Mouse (Mus musculus) ES-E14 (cell line): ENCODE results near the gene Ccn2. TPM values are rescaled to one million over a fixed set of nuclear protein-coding genes. Genes with fewer than 3 reads are reported as not detected.

ENCODE experiments used
- DNase-seq: peaks from one replicate; pipeline ENCODE4 v3.0.0-alpha.2; 2013; ENCODE audit warnings: low read depth, low spot score
- H3K27ac ChIP-seq: 2 replicates; pipeline ENCODE4 v1.5.1; 2012; ENCODE audit warnings: low read depth, mild to moderate bottlenecking, low read length, moderate library complexity, mixed read lengths; ENCODE audit not compliant: poor library complexity, insufficient read depth, severe bottlenecking
- H3K36me3 ChIP-seq: 2 replicates; pipeline ENCODE4 v1.6.1; 2012; ENCODE audit warnings: mild to moderate bottlenecking, low read length, moderate library complexity, mixed read lengths; ENCODE audit not compliant: control insufficient read depth, poor library complexity, insufficient read depth, severe bottlenecking
- H3K4me1 ChIP-seq, 2 experiments: fragments of 150-350 bp in 1 of 2; sonication (generic) in 1 of 2; 2 replicates each; pipeline ENCODE4 v1.6.1; 2012; ENCODE audit warnings: low read length in 2 of 2, mild to moderate bottlenecking in 1 of 2, mixed read lengths in 1 of 2; ENCODE audit not compliant: control insufficient read depth in 2 of 2, insufficient read depth in 2 of 2, poor library complexity in 1 of 2
- H3K4me3 ChIP-seq, 2 experiments: fragments of 150-350 bp in 1 of 2; sonication (generic) in 1 of 2; 2 replicates each; pipeline ENCODE4 v1.5.1; 2012; ENCODE audit warnings: low read length in 2 of 2, low read depth in 1 of 2, mild to moderate bottlenecking in 1 of 2, mixed read lengths in 1 of 2; ENCODE audit not compliant: insufficient read depth in 1 of 2, poor library complexity in 1 of 2, severe bottlenecking in 1 of 2
- H3K9ac ChIP-seq: 2 replicates; pipeline ENCODE4 v1.6.1; 2012; ENCODE audit warnings: low read depth, mild to moderate bottlenecking, low read length, mixed read lengths; ENCODE audit not compliant: poor library complexity, insufficient read depth, severe bottlenecking
- H3K9me3 ChIP-seq: fragments of 150-350 bp; sonication (generic); 2 replicates; pipeline ENCODE4 v1.6.1; 2012; ENCODE audit warnings: low read depth, mild to moderate bottlenecking, low read length; ENCODE audit not compliant: control insufficient read depth, insufficient read depth
- CHD2 ChIP-seq: IDR thresholded peaks from 2 replicates; pipeline ENCODE4 v1.6.1; 2014; ENCODE audit warnings: mild to moderate bottlenecking, low read depth, low read length, inconsistent platforms
- HCFC1 ChIP-seq: IDR thresholded peaks from 2 replicates; pipeline ENCODE4 v1.6.1; 2012; ENCODE audit warnings: low read length, inconsistent platforms, borderline replicate concordance; ENCODE audit not compliant: insufficient read depth
- MAFK ChIP-seq: IDR thresholded peaks from 2 replicates; pipeline ENCODE4 v1.6.1; 2014; ENCODE audit warnings: mild to moderate bottlenecking, low read depth, low read length, inconsistent platforms; ENCODE audit not compliant: insufficient read depth
- ZC3H11A ChIP-seq: IDR thresholded peaks from 2 replicates; pipeline ENCODE4 v1.6.1; 2012; ENCODE audit warnings: low read depth, mild to moderate bottlenecking, inconsistent platforms, low read length, borderline replicate concordance
- ZNF384 ChIP-seq: IDR thresholded peaks from 2 replicates; pipeline ENCODE4 v1.6.1; 2012; ENCODE audit warnings: low read depth, low read length, inconsistent platforms
- in situ Hi-C, 2 experiments: fragments of 600-800 bp; cut with MboI; formaldehyde crosslinking; loops; one replicate each; pipeline ENCODE4 v1.15.1; 2025; ENCODE audit warnings: low sequenced_read_pairs in 2 of 2, inconsistent platforms in 1 of 2; ENCODE audit not compliant: unreplicated experiment in 2 of 2
- total RNA-seq: library from RNA; depleted of rRNA; stranded (reverse); fragments of 300-350 nt; gene quantifications from 2 replicates; pipeline ENCODE4 v1.2.3, GENCODE M21; 2012

Ccn2 gene
- total RNA-seq, 1 experiment, result 147 TPM

DNA sequence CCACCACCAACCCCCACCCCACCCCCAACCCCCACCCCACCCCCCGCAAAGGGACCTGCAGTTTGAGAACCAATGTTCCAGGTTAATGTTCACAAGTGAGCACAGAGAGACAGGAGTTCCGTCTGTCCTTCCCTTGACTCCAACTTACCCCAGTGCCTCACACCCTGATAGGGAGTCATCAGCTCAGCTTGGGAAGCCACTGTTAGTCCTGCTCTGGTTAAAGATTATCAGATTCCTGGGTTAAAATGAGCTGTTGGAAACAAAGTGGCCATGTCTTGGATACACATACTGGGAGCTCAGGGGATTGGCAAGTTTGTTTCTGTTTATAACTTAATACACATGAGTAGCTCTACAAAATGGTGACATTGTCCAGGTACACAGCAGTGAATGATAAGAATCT, 41.7 kb downstream of the Ccn2 start:
- no peaks in the 10 kb centered on the region for H3K9me3 ChIP-seq
- no peak overlapping the region for H3K27ac ChIP-seq
- TF ChIP-seq ZC3H11A, result no peak
- TF ChIP-seq CHD2, result no peak
- no peak for TF ChIP-seq ZNF384
- no peak for TF ChIP-seq HCFC1
- no peak for TF ChIP-seq MAFK
- DNase-seq, result no peak
- no peaks in the 10 kb centered on the region for H3K36me3 ChIP-seq
- in situ Hi-C loops, result no loop called here
- H3K9ac ChIP-seq, result no peak overlapping the region
- H3K4me1 ChIP-seq, result peaks cover 0 to 8% of the 10 kb centered on the region in 2 experiments; a peak in 1 of 4 replicates
- H3K4me3 ChIP-seq, result no peak overlapping the region

DNA sequence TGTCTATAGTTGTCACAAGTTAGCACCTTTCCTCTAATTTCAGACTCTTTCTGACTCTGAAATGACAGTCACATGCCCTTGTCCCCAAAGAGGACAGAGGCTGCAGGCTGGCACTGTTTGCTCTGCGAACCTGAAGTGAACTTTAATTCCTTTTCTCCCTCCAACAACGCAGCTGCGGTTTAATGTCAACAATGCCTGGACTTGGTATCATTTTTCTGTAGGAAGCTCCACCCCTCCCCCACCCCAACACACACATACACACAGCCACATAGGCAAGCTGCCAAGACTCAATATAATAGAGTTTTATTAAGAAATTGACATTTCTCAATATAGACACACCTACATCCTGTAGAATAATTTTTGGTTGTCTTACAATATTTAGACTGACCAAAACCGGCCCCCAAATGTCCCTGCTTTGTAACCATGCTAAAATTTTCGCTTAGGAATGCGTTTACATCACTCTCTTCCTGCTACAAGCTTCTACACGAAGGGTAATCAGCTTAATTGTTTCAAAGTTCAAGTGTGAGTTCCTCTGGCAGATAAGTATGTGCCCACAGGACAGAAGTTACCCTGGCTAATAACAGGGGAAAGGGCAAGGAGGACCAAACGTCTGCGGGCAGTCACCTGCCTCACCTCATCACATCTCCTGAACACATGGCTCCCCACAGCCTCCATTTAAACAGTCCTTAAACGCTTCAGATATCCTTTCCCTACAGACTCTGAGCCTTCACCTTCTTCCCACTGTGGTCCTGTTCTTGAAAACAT, 43.2 kb downstream of the Ccn2 start:
- no peaks in the 10 kb centered on the region for H3K9me3 ChIP-seq
- TF ChIP-seq ZNF384 (no peak), CHD2 (no peak), MAFK (no peak), HCFC1 (no peak), ZC3H11A (no peak)
- H3K36me3 ChIP-seq, result no peaks in the 10 kb centered on the region
- no peak overlapping the region for H3K27ac ChIP-seq
- no peak overlapping the region for H3K4me3 ChIP-seq
- in situ Hi-C loops, result no loop called here
- H3K9ac ChIP-seq, result no peak overlapping the region
- DNase-seq, result no peak
- peaks cover 0 to 8% of the 10 kb centered on the region in 2 experiments; a peak in 1 of 4 replicates for H3K4me1 ChIP-seq

DNA sequence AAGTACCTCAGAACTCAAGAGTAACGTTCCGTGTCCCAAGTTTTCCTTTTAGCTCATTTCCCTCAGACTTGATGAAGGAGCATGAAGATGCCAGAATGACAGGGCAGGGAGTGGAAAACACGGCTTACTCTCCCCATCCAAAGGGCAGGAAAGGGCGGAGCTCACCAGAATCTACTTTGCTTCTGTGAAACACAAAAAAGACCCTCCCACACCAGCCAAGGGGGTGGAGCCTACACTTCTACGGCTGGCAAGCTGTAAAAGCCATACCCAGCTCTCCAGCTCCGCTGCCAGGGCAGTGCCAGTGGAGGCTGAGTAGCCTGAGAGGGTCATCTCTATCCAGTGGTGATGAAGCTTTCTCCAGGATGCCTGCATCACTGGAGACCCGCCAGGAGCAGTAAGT, 44.4 kb downstream of the Ccn2 start:
- DNase-seq, result no peak
- no peaks in the 10 kb centered on the region for H3K36me3 ChIP-seq
- H3K9me3 ChIP-seq, result no peaks in the 10 kb centered on the region
- H3K4me3 ChIP-seq, result no peak overlapping the region
- no peak overlapping the region for H3K27ac ChIP-seq
- in situ Hi-C loops, result no loop called here
- H3K9ac ChIP-seq, result no peak overlapping the region
- TF ChIP-seq ZNF384 (no peak), ZC3H11A (no peak), CHD2 (no peak), MAFK (no peak), HCFC1 (no peak)
- H3K4me1 ChIP-seq, result peaks cover 0 to 4% of the 10 kb centered on the region in 2 experiments; a peak in 1 of 4 replicates

DNA sequence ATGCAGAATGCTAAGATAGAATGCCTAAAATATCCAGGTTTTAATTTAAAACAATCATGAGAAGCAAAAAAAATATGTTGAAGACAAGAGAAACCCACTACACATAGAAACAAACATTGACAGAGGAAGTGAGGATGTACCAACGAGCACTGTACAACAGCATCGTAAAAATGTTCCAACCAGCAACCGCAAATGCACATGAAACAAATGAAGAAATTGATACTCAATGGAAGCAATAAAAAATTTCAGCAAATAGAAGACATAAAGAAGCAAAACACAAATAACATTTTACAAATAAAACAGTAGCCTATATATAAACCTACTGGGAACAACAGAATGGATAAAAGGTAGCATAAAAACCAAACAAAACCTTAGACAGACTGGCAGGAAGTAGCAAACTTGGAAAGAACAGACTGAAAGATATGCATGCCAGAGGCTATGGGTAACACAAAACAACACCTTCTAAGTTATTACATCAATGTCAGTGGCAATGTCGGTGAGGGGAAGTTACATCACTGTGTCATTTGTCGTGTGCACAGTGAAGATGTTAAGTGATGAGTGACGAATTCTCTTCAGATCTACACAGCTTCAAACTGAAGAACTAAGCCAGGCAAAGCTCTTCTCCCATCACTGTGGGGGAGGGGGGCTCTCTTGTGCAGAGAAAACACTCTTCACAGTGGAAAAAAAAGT, 45.1 kb downstream of the Ccn2 start:
- in situ Hi-C loops, result no loop called here

More for the DNA sequence above, 45.1 kb downstream of the Ccn2 start:
- Histone ChIP-seq H3K27ac (no peak overlapping the region), H3K9me3 (no peaks in the 10 kb centered on the region), H3K4me1 (peaks cover 0 to 3% of the 10 kb centered on the region in 2 experiments; a peak in 1 of 4 replicates), H3K9ac (no peak overlapping the region), H3K4me3 (no peak overlapping the region), H3K36me3 (no peaks in the 10 kb centered on the region)
- TF ChIP-seq ZC3H11A (no peak), CHD2 (no peak), HCFC1 (no peak), ZNF384 (no peak), MAFK (no peak)
- DNase-seq, result no peak
